In the genomic region with DNA sequence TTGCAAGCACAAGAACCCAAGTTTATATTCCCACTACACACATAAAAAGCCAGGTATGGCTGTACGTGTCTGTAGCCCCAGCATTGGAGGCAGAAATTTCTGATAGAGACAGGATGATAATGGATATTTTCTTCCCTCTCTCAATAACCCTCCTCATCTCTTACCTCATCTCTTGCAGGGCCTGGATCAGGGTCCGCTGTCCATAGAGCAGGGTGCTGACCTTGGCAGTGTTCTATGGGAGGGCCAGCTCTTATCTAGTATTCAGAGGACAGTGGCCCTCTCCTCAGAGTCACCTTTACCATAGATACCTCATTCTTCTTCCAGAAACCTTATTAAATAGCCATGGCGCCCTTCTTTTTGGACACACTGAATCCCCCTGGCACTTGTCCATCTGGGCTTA, we compare ENCODE assay signal across 28 mouse cellular contexts. TPM values are rescaled to one million over a fixed set of nuclear protein-coding genes. Genes with fewer than 3 reads are reported as not detected.
DNase-seq lines count a peak whose midpoint lies in the region; ATAC-seq and TF ChIP-seq lines count a peak whose summit lies in the region.
"Had no signal": no experiment of that assay in that cellular context is flagged by ENCODE, and none has a peak within 500 bp of the region (broad histone marks: within the 10 kb centered on the region; RNA-seq: fewer than 3 reads in every experiment).

No protein-coding gene starts in this region.

- no peak overlapping the region for H3K9ac ChIP-seq in forebrain, embryonic 15.5 days (replicated peaks)
- H3K9ac ChIP-seq in hindbrain, embryonic 16.5 days (ENCODE audit: low read depth, low read length): no peak overlapping the region
- H3K9ac ChIP-seq: embryonic facial prominence, embryonic 13.5 days; heart, embryonic 12.5 days; heart, embryonic 15.5 days; hindbrain, embryonic 14.5 days had no signal

- H3K27me3 ChIP-seq in forebrain, embryonic 15.5 days: peaks cover 10% of the 10 kb centered on the region; the same call in 1 of the 2 replicates
- peaks cover 30% of the 10 kb centered on the region for H3K27me3 ChIP-seq in forebrain, embryonic 10.5 days (ENCODE audit: poor library complexity, severe bottlenecking)
- H3K27me3 ChIP-seq in hindbrain, embryonic 10.5 days (ENCODE audit: insufficient read depth, poor library complexity, severe bottlenecking): peaks cover 24% of the 10 kb centered on the region
- H3K27me3 ChIP-seq in hindbrain, embryonic 16.5 days (replicated peaks; ENCODE audit: control insufficient read depth, insufficient read depth, low read length): peaks cover 8% of the 10 kb centered on the region

- H3K27ac ChIP-seq in forebrain, embryonic 15.5 days (replicated peaks): peak overlapping the region; percentile 69
- no peak overlapping the region for H3K27ac ChIP-seq in forebrain, embryonic 10.5 days
- H3K27ac ChIP-seq in hindbrain, embryonic 10.5 days: 0 out of 2 replicates have a peak overlapping the region, but pooled peaks have one; percentile 30
- no peak overlapping the region for H3K27ac ChIP-seq in hindbrain, embryonic 16.5 days (ENCODE audit: low read depth, low read length)
- no peak overlapping the region for H3K27ac ChIP-seq in layer of hippocampus, adult 2 months
- H3K27ac ChIP-seq: embryonic facial prominence, embryonic 10.5 days; embryonic facial prominence, embryonic 13.5 days; heart, embryonic 15.5 days; hindbrain, embryonic 14.5 days had no signal

- WGBS in forebrain, embryonic 15.5 days: 58% methylated on average over 3 of the region's 3 CpGs
- WGBS in forebrain, embryonic 10.5 days: 71% methylated on average over 3 of the region's 3 CpGs
- 65% methylated on average over 3 of the region's 3 CpGs for WGBS in hindbrain, embryonic 10.5 days
- WGBS in hindbrain, embryonic 16.5 days: 74% methylated on average over 3 of the region's 3 CpGs

- no peak overlapping the region for H3K4me2 ChIP-seq in forebrain, embryonic 15.5 days (replicated peaks)
- H3K4me2 ChIP-seq in hindbrain, embryonic 16.5 days (ENCODE audit: low read length): no peak overlapping the region
- H3K4me2 ChIP-seq: embryonic facial prominence, embryonic 13.5 days; heart, embryonic 12.5 days; heart, embryonic 15.5 days; hindbrain, embryonic 14.5 days had no signal

- H3K9me3 ChIP-seq in forebrain, embryonic 15.5 days: no peaks in the 10 kb centered on the region
- H3K9me3 ChIP-seq in forebrain, embryonic 10.5 days: no peaks in the 10 kb centered on the region
- no peaks in the 10 kb centered on the region for H3K9me3 ChIP-seq in hindbrain, embryonic 10.5 days
- H3K9me3 ChIP-seq in hindbrain, embryonic 16.5 days (ENCODE audit: control insufficient read depth, low read length): no peaks in the 10 kb centered on the region
- H3K9me3 ChIP-seq: embryonic facial prominence, embryonic 10.5 days; embryonic facial prominence, embryonic 13.5 days; heart, embryonic 12.5 days; heart, embryonic 15.5 days had no signal

- no peak for TF ChIP-seq CTCF in layer of hippocampus, adult 2 months (conservative IDR thresholded peaks at IDR 0.05)

- H3K36me3 ChIP-seq in forebrain, embryonic 15.5 days: no peaks in the 10 kb centered on the region
- H3K36me3 ChIP-seq in forebrain, embryonic 10.5 days (replicated peaks): no peaks in the 10 kb centered on the region
- no peaks in the 10 kb centered on the region for H3K36me3 ChIP-seq in hindbrain, embryonic 10.5 days
- H3K36me3 ChIP-seq in hindbrain, embryonic 16.5 days (ENCODE audit: control insufficient read depth, insufficient read depth, low read length): no peaks in the 10 kb centered on the region
- H3K36me3 ChIP-seq: embryonic facial prominence, embryonic 10.5 days; embryonic facial prominence, embryonic 13.5 days; heart, embryonic 12.5 days; heart, embryonic 15.5 days had no signal

- H3K4me3 ChIP-seq in forebrain, embryonic 15.5 days: no peak overlapping the region
- H3K4me3 ChIP-seq in forebrain, embryonic 10.5 days: no peak overlapping the region
- no peak overlapping the region for H3K4me3 ChIP-seq in hindbrain, embryonic 10.5 days
- no peak overlapping the region for H3K4me3 ChIP-seq in hindbrain, embryonic 16.5 days (ENCODE audit: low read length)
- no peak overlapping the region for H3K4me3 ChIP-seq in layer of hippocampus, adult 2 months
- H3K4me3 ChIP-seq: embryonic facial prominence, embryonic 10.5 days; embryonic facial prominence, embryonic 13.5 days; erythroblast, embryonic 14.5 days; heart, embryonic 12.5 days; heart, embryonic 15.5 days had no signal

- peaks cover 21% of the 10 kb centered on the region for H3K4me1 ChIP-seq in forebrain, embryonic 15.5 days
- peaks cover 29% of the 10 kb centered on the region for H3K4me1 ChIP-seq in forebrain, embryonic 10.5 days
- H3K4me1 ChIP-seq in hindbrain, embryonic 10.5 days (replicated peaks): peaks cover 26% of the 10 kb centered on the region
- H3K4me1 ChIP-seq in hindbrain, embryonic 16.5 days (ENCODE audit: control insufficient read depth, insufficient read depth, low read depth, low read length): peaks cover 9% of the 10 kb centered on the region

- no peak for ATAC-seq in forebrain, embryonic 15.5 days (replicated peaks)
- no peak for ATAC-seq in hindbrain, embryonic 16.5 days
- ATAC-seq in megakaryocyte progenitor cell, adult 5-6 weeks (replicated peaks; ENCODE audit: poor library complexity): 0 out of 2 replicates have a peak, but pooled peaks have one; percentile 30
- ATAC-seq: CD4-positive, CD25-positive, alpha-beta regulatory T cell, adult 4 months; intestine, postnatal 0 days had no signal

- DNase-seq in forebrain, embryonic 10.5 days (ENCODE audit: extremely low spot score, low spot score): no peak
- DNase-seq in hindbrain, embryonic 10.5 days (ENCODE audit: low spot score): no peak
- peak; percentile 54 for DNase-seq in 3T3-L1 (ENCODE audit: low read depth, low spot score)
- DNase-seq in layer of hippocampus, adult 2 months (ENCODE audit: low spot score in 2 of 2): no peak
- DNase-seq: adrenal gland, adult 8-10 months; adrenal gland, postnatal 25 days; embryo, embryonic 11 days; gastrocnemius, postnatal 25 days; heart, adult 18-20 months; heart, postnatal 10 days; heart, postnatal 36 days had no signal

RNA-seq across cellular contexts. Expression of a gene that starts 3.7 kb away (rescaled TPM):
- polyA plus RNA-seq in forebrain, embryonic 15.5 days (2015; fragmentation: Nextera tagmentation; extraction: Ambion mirVana): 0.45 TPM in 1 of 2 replicates, not detected in the other
- 1.9 and 2.9 TPM in 2 replicates for polyA plus RNA-seq in forebrain, embryonic 10.5 days (2016; fragmentation: Nextera tagmentation; extraction: Ambion mirVana)
- polyA plus RNA-seq in hindbrain, embryonic 10.5 days (2016; fragmentation: Nextera tagmentation; extraction: Ambion mirVana): 0.88 and 2.8 TPM in 2 replicates
- polyA plus RNA-seq in hindbrain, embryonic 16.5 days (2015; fragmentation: Nextera tagmentation; extraction: Ambion mirVana): 0.18 and 0.49 TPM in 2 replicates
- total RNA-seq in megakaryocyte progenitor cell, adult 5-6 weeks (2015): not detected in 2 replicates
- not detected in 2 replicates for total RNA-seq in megakaryocyte progenitor cell, adult 5-6 weeks (2017)
- 1 to 10 TPM; 3.7 to 5.9 TPM for total RNA-seq in layer of hippocampus, adult 2 months (2021)
- total RNA-seq: adrenal gland, adult 8-10 months; adrenal gland, postnatal 25 days; gastrocnemius, adult 8-10 months; gastrocnemius, postnatal 25 days; heart, adult 18-20 months; heart, postnatal 10 days; heart, postnatal 36 days; MEL had no signal
- polyA plus RNA-seq: CD4-positive, CD25-positive, alpha-beta regulatory T cell, adult 4 months; embryonic facial prominence, embryonic 13.5 days; erythroblast, embryonic 14.5 days; gonadal fat pad, adult 2 months; heart, embryonic 12.5 days; heart, embryonic 15.5 days; hindbrain, embryonic 14.5 days; intestine, embryonic 14.5 days; intestine, postnatal 0 days had no signal

RNA-seq across cellular contexts. Expression of a gene that starts 10.8 kb away (rescaled TPM):
- not detected in 2 replicates for polyA plus RNA-seq in forebrain, embryonic 15.5 days (2015; fragmentation: Nextera tagmentation; extraction: Ambion mirVana)
- polyA plus RNA-seq in forebrain, embryonic 10.5 days (2016; fragmentation: Nextera tagmentation; extraction: Ambion mirVana): not detected in 2 replicates
- not detected in 2 replicates for polyA plus RNA-seq in hindbrain, embryonic 10.5 days (2016; fragmentation: Nextera tagmentation; extraction: Ambion mirVana)
- not detected in 2 replicates for polyA plus RNA-seq in hindbrain, embryonic 16.5 days (2015; fragmentation: Nextera tagmentation; extraction: Ambion mirVana)
- not detected in 2 replicates for total RNA-seq in megakaryocyte progenitor cell, adult 5-6 weeks (2015)
- not detected in 2 replicates for total RNA-seq in megakaryocyte progenitor cell, adult 5-6 weeks (2017)
- total RNA-seq in layer of hippocampus, adult 2 months (2021): not detected
- total RNA-seq: adrenal gland, adult 8-10 months; adrenal gland, postnatal 25 days; gastrocnemius, adult 8-10 months; gastrocnemius, postnatal 25 days; heart, postnatal 10 days; heart, postnatal 36 days had no signal
- polyA plus RNA-seq: cortical plate, adult 2 months; embryonic facial prominence, embryonic 10.5 days; embryonic facial prominence, embryonic 13.5 days; erythroblast, embryonic 14.5 days; gonadal fat pad, adult 2 months; heart, embryonic 12.5 days; heart, embryonic 15.5 days; hindbrain, embryonic 11.5 days; hindbrain, embryonic 14.5 days; intestine, embryonic 14.5 days; intestine, postnatal 0 days had no signal

RNA-seq across cellular contexts. Expression of a gene that starts 20.6 kb away (rescaled TPM):
- 26.6 and 29.8 TPM in 2 replicates for polyA plus RNA-seq in forebrain, embryonic 15.5 days (2015; fragmentation: Nextera tagmentation; extraction: Ambion mirVana)
- 12.8 and 14.7 TPM in 2 replicates for polyA plus RNA-seq in forebrain, embryonic 10.5 days (2016; fragmentation: Nextera tagmentation; extraction: Ambion mirVana)
- polyA plus RNA-seq in hindbrain, embryonic 10.5 days (2016; fragmentation: Nextera tagmentation; extraction: Ambion mirVana): 14.2 and 14.6 TPM in 2 replicates
- 32.0 and 33.9 TPM in 2 replicates for polyA plus RNA-seq in hindbrain, embryonic 16.5 days (2015; fragmentation: Nextera tagmentation; extraction: Ambion mirVana)
- total RNA-seq in megakaryocyte progenitor cell, adult 5-6 weeks (2015): 4.0 and 4.6 TPM in 2 replicates
- total RNA-seq in megakaryocyte progenitor cell, adult 5-6 weeks (2017): 1.8 and 2.9 TPM in 2 replicates
- 10 to 100 TPM; 32.7 to 35.4 TPM for total RNA-seq in layer of hippocampus, adult 2 months (2021)

RNA-seq across cellular contexts. Expression of a gene that starts 43.6 kb away (rescaled TPM):
- 37.4 and 41.7 TPM in 2 replicates for polyA plus RNA-seq in forebrain, embryonic 15.5 days (2015; fragmentation: Nextera tagmentation; extraction: Ambion mirVana)
- polyA plus RNA-seq in forebrain, embryonic 10.5 days (2016; fragmentation: Nextera tagmentation; extraction: Ambion mirVana): 28.8 and 33.9 TPM in 2 replicates
- polyA plus RNA-seq in hindbrain, embryonic 10.5 days (2016; fragmentation: Nextera tagmentation; extraction: Ambion mirVana): 40.8 and 42.3 TPM in 2 replicates
- 49.0 and 58.4 TPM in 2 replicates for polyA plus RNA-seq in hindbrain, embryonic 16.5 days (2015; fragmentation: Nextera tagmentation; extraction: Ambion mirVana)
- 58.6 and 71.3 TPM in 2 replicates for total RNA-seq in megakaryocyte progenitor cell, adult 5-6 weeks (2015)
- 119 and 152 TPM in 2 replicates for total RNA-seq in megakaryocyte progenitor cell, adult 5-6 weeks (2017)
- total RNA-seq in layer of hippocampus, adult 2 months (2021): 10 to 100 TPM; 34.7 to 37.5 TPM

RNA-seq across cellular contexts. Expression of a gene that starts 49.1 kb away (rescaled TPM):
- 57.7 and 60.5 TPM in 2 replicates for polyA plus RNA-seq in forebrain, embryonic 15.5 days (2015; fragmentation: Nextera tagmentation; extraction: Ambion mirVana)
- 51.1 and 52.8 TPM in 2 replicates for polyA plus RNA-seq in forebrain, embryonic 10.5 days (2016; fragmentation: Nextera tagmentation; extraction: Ambion mirVana)
- polyA plus RNA-seq in hindbrain, embryonic 10.5 days (2016; fragmentation: Nextera tagmentation; extraction: Ambion mirVana): 50.7 and 59.7 TPM in 2 replicates
- polyA plus RNA-seq in hindbrain, embryonic 16.5 days (2015; fragmentation: Nextera tagmentation; extraction: Ambion mirVana): 49.4 and 50.1 TPM in 2 replicates
- total RNA-seq in megakaryocyte progenitor cell, adult 5-6 weeks (2015): 71.1 and 73.2 TPM in 2 replicates
- total RNA-seq in megakaryocyte progenitor cell, adult 5-6 weeks (2017): 26.2 and 28.2 TPM in 2 replicates
- 10 to 100 TPM; 22.5 to 26.3 TPM for total RNA-seq in layer of hippocampus, adult 2 months (2021)

Comparison
In these comparisons a context has a peak if more than half of its experiments do, and no peak if none do; other contexts are left out.
1. H3K27ac ChIP-seq: peak in forebrain, embryonic 15.5 days (single experiment) and hindbrain, embryonic 10.5 days (single experiment); none in forebrain, embryonic 10.5 days (single experiment), hindbrain, embryonic 16.5 days (single experiment) and layer of hippocampus, adult 2 months (single experiment).